Mouse (Mus musculus) 416B (cell line): ENCODE results near the gene Hspa8.
"Not testable (repeated sequence)": the region's sequence is repeated elsewhere in the genome, so short reads cannot be mapped to it uniquely, and the experiment has no call there.

Source experiments
- DNase-seq: peaks from one replicate; pipeline ENCODE4 v3.0.0; 2011; ENCODE audit warnings: low read depth

Hspa8 gene

DNA sequence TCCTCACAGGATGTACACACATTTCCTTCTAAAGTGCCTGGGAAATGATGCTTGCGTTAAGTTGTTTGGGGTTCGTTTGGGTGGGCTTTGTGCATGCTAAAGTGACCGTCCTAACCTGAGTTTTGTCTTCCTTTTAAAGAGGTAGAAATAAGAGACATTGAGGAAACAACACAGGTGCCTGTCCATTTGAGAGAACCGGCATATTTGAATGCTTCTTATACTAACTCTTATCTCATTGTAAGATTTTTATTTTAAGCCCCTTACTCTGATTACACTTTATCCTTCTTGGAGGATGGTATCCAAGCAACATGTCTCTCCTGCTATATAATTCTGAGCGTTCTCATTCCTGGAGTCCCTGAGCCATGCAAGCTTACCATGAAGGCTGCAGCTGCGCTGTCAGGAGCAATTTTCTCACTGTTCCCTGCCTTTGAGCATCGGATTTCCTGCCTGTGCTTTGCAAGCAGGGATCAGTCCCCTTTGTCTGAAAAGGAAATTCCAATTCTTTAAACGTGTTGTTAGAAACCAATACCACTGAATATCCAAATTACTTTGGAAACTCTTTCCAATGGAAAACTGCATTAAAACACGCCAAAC lies 16.3 kb upstream of the Hspa8 start:
- no peak for DNase-seq

DNA sequence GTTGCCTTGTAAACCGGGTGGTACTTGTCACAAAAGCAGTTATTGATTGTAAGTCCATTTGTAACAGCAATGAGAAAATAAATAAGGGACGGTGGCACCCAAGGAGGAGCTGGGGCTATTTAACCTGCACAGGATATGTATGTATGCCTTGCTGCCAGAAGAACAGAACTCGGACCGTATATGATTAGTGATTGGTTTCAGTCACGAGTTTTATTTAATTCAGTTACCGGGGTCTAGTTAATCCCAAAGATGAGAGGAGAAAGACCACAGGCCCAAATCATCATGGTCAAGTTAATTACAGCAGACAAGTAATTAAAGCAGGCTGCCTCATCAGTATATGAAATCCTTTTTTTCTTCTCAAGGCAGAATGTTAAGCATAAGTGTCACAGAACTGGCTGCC lies 15.3 kb upstream of the Hspa8 start:
- DNase-seq = no peak

DNA sequence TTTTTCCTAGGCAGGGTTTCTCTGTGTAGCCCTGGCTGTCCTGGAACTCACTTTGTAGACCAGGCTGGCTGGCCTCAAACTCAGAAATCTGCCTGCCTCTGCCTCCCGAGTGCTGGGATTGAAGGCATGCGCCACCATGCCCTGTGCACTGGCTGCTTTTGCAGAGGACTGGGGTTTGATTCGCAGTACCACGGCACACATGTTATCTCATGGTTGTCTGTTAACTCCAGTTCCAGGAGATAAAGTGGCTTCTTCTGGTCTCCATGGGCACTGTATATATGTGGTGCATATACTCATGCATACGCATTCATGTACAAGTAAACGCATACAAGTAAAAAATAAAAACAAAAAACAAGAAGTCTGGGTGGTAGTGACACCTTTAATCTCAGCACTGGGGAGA lies 14.0 kb upstream of the Hspa8 start:
- DNase-seq = not testable (repeated sequence)

DNA sequence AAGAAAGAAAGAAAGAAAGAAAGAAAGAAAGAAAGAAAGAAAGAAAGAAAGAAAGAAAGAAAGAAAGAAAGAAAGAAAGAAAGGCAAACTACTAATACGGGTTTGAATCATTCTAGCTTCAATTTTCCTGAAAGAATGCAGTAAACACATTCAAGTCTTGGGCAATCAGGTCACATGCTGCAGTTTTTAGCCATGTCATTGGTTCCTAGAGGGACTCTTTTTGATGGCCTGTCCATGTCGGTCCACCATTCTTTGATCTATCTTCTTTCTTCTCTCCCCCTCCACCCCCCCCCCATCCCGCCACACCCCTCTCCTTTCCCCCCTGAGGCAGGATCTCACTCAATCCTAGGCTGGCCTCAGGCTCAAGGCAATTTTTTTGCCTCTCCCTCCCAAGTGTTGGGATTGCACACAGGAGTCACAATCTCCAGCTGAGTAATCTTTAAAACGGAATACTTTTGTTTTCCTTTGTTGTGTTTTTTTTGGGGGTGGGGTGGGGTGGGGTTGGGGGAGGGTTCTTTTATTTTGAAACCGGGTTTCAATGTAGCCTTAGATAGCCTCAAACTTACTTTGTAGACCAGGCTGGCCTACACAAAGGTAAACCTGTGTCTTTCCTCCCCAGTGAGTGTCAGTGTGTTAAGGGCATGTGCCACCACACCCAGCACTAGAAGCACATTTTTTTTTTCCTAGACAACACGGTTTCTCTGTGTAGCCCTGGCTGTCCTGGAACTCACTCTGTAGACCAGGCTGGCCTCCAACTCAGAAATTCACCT lies 8.7 kb upstream of the Hspa8 start:
- peak; percentile 33 for DNase-seq

DNA sequence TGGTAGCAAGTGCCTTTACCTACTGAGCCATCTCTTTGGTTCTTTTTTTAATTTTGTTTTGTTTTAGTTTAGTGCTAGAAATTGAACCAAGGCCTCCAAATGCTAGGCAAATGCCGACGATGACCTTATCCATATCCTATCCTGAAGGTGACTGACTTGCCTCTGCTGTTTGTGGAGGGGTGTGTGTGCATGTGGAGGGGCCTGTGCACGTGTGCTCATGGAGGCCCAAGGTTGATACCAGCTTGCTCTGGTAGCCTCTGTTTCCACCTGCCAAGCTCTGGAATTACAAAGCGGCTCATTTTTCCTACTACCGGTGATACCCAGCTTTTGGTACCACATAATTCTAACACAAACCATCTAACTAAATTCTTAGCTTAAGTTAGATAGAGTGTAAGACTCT lies 7.2 kb upstream of the Hspa8 start:
- no peak for DNase-seq

DNA sequence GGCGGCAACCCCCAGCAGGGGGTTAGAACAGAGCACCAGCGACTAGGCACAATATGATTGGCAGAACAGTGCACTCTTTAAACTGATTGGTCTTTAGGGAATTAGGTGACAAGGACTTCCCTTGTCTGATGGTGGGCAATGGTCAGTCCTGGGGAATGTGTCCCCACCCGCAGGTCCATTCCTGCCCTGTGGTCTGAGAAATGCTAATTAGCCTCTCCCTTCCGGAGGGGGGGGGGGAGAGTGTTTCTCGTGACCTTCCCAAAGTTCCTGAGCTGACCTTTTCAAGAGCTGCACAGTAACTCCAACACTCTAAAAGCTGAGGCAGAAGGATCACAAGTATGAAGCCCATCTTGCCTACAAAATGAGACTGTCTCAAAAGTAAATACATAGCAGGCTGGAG lies 6.5 kb upstream of the Hspa8 start:
- no peak for DNase-seq

DNA sequence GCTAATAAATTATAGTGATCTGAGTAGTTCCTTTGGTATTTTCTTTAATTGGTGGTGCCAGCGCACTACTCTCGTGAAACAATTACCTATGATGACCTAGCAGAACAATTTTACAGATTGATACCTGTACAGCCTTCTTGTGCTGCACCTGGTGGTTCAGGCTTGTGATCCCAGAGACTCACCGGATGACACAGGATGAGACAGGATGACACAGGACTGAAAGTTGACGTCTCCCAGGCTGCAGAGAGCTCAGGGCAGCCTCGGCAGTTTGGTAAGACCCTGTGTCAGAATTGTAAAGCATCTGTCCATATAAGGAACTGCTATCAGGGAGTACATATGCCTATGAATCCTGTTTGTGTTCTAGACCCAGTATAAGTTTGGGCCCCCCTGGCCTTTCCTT lies 5.9 kb upstream of the Hspa8 start:
- DNase-seq = no peak

DNA sequence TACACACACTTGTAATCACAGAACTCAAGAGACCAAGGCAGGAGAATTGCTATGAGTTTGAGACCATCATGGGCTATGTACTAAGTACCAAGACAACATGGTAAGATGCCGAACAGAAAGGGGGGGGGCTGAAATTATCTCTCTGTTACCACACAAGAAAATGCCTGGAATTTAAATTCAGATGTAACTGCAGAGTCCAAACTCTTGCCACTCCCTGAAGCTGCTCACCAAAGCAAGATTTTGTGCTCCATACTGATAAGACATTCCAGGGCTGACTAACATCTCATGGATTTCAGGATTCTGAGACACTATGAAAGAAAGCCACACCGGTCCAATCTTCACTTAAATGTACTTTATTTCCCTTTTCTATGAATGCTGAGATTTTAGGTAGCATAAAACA lies 5.2 kb upstream of the Hspa8 start:
- DNase-seq = no peak

DNA sequence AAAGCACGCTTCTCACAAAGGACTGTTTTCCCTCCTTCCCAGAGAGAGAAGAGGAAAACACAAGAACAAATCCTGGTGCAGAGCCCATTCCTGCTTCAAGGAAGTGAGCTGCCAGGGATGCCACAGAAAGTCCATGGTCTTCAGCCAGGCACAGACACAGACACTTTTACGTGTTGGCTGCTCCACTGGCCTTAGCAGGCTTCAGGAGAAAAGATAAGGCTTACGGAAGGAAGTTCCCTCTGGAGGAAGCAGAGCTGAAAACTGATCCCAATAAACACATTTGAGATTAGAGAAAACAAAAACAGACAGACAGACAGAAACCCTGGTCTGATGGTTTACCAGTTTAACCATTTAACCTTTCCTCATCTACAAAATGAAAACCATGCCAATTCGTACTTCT lies 4.7 kb upstream of the Hspa8 start:
- DNase-seq = no peak

DNA sequence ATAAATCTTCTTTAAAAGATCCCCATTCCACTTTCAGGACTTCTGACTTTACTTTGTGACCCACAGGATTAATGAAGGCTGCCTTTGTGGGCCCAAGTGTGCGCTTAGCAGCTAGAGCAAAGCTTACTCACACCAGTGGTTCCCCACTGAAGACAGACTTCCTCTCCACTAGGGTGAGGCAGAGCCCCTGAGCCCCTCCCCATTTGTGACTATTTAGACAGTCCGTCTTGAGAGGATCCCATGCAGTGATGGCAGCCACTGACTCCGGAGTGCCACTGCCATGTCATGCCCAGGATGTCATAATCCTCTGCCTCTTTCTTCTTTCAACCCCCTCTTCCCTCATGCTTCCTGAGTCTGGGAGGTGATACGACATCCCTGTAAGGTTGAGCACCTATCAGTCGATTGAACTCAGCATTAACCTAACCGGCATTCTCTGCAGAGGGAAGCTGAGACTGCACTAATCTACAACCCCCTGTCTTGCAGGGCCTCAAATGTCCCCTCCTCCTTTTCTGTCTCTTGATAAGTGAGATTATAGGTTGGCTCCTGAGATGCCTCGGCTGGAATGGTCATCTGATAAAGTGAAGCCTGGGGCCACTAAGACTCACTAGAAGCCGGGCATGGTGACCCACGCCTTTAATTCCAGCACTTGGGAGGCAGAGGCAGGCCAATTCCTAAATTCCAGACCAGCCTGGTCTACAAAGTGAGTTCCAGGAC lies 2.4 kb upstream of the Hspa8 start:
- DNase-seq = no peak

DNA sequence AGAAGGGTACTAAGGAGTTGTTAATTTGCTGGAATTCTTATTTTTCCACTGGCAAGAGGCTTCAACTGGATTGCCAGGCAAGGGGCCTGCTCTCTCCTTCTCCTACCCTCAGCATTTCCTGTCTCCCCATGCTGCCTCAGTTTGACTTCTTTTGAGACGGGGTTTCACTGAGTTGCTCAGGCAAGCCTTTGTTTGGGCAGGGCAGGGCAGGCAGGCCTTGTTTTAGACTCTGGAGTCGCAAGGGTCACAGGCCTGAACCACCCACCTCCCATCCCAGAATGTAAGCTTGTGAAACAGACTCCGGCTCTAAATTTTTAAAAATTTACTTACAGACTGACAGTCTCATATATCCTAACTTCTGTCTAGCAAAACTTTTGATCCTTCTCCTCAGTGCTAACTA lies 1.7 kb upstream of the Hspa8 start:
- no peak for DNase-seq

DNA sequence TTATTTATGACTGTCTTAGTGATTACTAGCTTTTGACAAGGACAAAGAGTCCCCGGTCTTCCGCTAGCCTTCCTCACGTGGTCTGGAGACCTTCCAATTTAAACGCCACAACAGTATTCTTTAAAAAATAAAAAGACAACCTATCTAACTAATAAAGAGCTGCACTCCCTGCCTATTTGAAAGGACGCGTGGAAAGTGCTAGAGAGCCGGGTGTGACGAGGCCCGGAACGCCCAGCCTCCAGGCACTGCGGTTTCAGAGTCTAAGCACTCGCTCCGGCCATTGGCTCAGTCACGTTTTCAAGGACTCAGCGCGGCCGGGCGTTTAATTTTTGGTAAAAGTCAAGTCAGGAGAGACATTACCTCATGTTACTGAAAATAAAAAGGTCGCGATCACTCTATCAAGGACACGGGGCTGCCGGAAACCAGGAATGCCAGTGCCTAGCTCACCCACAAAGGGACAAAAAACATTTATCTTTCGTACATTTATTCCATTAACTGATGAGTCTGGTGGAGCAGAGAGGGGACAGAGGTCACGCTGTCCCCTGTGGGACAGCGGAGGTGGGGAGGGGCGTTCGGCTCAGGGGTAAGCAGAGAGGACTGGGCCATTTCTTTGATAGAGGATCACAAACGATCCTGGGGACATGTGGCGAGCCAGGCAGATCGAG lies 815 bp upstream of the Hspa8 start:
- DNase-seq = peak; percentile 95

DNA sequence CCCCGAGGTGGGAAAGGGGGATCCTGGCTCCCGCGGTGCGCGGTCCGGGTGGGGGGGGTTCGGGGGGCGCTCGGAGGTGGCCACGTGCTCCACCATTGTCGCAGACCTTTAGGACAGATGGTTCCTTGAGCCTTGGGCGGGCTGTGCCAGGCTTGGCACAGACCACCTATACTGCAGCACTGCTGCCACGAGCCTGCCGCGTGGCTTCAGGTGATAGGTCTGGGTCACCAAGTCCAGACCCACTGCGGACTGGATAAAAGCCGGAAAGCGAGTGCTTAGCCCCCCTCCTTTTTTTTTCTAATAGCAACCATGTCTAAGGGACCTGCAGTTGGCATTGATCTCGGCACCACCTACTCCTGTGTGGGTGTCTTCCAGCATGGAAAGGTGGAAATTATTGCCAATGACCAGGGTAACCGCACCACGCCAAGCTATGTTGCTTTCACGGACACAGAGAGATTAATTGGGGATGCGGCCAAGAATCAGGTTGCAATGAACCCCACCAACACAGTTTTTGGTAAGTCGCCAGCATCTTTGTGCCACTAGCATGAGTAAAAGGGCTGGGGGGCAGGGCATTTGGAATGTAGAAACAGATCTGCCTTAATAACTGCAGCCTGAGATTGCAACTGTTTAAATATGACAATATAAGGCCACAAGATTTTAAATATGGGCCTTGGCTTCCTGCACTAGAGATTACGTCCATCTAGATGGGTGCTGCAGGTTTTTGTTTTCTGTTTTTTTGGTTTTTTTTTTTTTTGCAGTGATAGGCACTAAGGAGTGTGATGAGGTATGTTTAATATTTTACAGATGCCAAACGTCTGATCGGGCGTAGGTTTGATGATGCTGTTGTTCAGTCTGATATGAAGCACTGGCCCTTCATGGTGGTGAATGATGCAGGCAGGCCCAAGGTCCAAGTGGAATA lies 1.1 kb downstream of the Hspa8 start:
- peak; percentile 62 for DNase-seq

DNA sequence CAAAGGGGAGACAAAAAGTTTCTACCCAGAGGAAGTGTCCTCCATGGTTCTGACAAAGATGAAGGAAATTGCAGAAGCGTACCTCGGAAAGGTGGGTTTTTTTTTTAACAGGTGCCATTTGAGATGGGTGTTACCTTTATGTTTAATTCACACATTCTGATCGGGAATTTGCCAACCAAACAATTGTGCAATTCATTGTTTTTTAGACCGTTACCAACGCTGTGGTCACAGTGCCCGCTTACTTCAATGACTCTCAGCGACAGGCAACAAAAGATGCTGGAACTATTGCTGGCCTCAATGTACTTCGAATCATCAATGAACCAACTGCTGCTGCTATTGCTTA lies 1.7 kb downstream of the Hspa8 start:
- DNase-seq = peak; percentile 26

DNA sequence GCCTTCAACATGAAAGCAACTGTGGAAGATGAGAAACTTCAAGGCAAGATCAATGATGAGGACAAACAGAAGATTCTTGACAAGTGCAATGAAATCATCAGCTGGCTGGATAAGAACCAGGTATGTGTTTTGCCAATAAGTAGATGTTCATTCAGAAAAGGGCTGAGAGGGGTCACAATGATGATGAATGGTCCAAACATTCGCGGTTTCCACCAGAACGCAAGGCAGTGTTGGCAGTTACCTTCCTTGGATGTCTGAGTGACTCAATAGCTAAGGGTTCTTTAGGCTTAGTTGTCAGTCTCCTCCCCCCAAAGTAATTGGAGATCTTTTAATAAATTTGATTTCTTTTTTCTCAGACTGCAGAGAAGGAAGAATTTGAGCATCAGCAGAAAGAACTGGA lies 3.8 kb downstream of the Hspa8 start:
- not testable (repeated sequence) for DNase-seq

DNA sequence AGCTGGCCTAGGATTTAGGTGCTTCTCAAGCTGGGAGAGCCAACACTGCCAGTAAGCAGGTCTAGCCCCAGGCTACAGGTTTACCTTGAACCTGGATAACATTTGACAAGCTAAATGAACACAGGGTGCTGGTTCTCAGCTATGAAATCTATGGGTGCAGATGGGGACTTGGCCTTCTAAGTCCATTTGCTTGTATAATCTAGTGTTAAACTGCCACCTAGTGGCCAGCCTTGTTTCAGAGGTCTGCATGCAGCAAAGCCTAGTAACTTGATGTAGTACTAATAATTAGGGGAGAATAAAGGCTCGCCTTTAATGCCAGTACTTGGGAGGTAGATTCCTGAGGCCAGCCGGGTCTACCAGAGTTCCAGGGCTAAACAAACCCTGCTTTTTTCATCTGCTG lies 4.5 kb downstream of the Hspa8 start:
- peak; percentile 87 for DNase-seq

DNA sequence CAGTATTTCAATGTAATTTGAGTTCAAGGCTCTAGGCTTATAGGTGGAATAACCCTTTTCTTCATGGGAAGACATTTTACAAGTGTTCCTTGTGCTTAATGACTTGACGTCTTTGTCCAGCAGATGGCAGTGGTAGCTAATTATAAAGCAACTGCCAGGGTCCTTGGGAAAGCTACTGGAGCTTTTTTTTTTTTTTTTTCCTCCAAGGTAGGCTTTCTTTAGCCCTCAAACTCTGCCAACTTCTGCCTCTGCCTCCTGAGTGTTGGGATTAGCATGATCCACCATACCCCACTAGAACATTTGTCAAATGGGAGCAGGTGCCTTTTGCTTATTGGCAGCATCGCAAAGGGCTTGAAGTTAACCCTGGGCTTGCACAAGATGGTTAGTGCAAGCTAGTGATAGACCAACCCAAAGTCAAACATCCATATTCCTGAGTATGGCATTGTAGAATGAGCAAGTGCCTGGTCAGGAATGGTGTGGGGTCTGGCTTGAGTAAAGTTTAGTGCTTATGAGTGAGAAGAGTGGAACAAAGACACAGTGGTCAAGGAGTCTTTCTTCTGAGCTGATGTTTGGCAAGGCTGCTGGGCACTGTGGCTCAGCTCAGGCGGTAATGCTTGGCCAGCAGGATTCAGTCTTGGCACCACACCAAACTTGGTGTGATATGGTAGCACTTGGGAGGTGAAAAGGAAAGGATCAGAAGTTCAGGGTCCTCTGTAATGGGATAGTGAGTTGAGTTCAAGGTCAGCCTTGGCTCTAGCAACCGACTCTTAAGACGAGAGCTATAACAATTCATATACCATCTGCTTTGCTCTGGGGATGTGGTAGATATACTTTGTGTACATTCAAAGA lies 5.9 kb downstream of the Hspa8 start:
- DNase-seq = peak; percentile 85

DNA sequence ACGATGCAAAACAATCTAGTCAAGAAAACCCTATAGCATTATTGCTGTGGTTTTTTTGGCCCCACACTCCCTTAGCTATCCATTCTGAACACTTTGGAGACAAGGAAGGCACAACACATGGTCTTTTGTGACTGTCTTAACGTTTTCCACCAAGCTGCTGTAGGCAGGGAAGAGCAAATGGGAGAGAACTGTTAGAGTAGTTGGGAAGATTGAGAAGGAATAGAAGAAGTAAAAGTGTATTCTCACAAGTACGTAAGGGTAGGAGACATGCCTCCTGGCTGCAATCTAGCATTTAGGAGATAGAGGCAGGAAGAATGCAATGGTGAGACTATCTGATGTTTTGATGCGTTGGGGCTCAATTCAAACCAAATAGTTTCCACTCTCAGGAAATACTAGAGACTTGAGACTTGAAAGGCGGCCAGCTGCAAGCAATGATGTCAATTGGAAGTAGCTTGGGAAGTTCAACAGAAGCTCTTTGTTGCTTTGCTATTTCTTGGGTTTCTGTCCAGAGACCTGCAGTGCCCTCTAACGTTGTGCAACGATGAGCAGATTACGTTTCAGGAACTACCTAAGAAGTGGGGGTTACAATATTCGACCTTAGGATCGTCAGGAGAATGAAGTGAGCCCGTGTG lies 6.6 kb downstream of the Hspa8 start:
- DNase-seq = peak; percentile 75

DNA sequence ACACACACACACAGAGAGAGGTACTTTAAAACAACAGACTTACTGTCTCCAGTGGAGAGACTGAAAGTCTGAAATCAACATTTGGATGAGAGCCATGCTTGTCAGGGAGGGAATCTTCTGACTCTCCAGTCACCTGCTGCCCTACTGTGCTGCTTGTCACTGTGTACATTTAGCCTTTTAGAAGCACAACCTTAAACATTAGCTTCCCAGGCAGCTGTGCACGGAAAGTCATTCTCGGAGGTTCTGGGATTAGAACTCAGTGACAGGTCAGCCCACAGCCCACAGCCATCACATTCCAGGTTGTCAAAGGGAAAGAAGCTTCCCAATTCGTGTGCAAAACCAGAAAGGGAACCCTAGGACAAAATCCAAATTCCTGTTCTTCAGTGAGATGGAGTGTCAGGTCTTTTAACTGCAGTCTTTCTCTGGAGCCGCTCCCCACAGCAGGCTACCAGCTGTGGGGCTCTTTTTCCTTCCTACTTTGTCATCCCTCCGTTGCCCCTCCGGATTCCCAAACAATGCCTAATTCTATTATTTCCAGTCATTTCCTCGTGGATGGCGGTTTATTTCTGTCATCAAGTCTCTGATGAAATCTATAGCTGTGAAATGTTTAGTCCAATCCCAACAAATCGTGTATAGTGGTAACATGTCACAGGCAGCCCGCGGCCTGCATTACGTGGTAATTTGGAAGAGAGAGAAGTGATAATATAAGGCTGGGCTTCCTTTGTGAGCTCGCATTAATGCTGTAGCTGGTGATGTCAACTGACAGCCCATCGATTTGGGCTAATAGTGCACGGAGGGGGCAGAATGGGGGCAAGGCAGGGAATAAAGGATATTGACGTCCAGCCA lies 7.5 kb downstream of the Hspa8 start:
- DNase-seq = no peak

DNA sequence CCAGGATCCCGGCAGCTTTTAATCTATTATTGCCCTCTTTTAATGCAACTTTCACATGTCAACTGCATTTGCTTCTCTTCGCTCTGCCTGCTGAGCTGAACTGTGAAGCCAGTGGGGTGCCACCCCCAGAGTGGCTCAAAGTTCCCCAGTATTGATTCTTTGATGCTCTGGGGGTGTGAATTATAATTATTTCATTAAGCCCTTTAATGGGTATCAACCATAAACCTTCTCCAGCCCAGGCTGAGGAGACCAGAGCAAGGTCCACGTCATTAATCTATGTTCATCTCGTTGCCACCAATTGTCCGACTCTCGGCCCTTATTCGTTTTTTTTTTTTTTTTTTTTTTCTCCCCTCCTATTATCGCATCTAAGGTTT lies 8.1 kb downstream of the Hspa8 start:
- DNase-seq = no peak
